Mouse (Mus musculus): ENCODE results near the gene Sptan1. TPM values are rescaled to one million over a fixed set of nuclear protein-coding genes. Genes with fewer than 3 reads are reported as not detected.

Gene Sptan1
- total RNA-seq (2012; rRNA removed): 113 TPM in 2 replicates
- 73.8 and 86.4 TPM in 2 replicates for total RNA-seq (2014; rRNA removed)
- polyA plus RNA-seq (2012; ENCODE audit: insufficient read length, low read depth): 88.0 and 91.6 TPM in 2 replicates

- H3K27me3 ChIP-seq (replicated peaks): no peaks in the 10 kb centered on the region
- peaks cover 0 to 38% of the 10 kb centered on the region in 2 experiments; a peak in 2 of 4 replicates for H3K4me1 ChIP-seq (ENCODE audit: control insufficient read depth in 1 of 2, insufficient read depth in 2 of 2)
- dilution Hi-C loops (cut with MboI; ENCODE audit: extremely low pct_ligation_motif_present, extremely low pct_unique_long_range_greater_than_20kb, low sequenced_read_pairs) (no loop called here), in situ Hi-C loops (cut with MboI; ENCODE audit: low pct_ligation_motif_present, low pct_unique_long_range_greater_than_20kb, low sequenced_read_pairs) (no loop called here)
- TF ChIP-seq MAX (IDR thresholded peaks at IDR 0.05; ENCODE audit: low read length): no peak
- peak; percentile 68 for TF ChIP-seq TCF12 (IDR thresholded peaks at IDR 0.05; ENCODE audit: low read depth, low read length)
- no peak for TF ChIP-seq CTCF (conservative IDR thresholded peaks at IDR 0.05 in 1 of 2, IDR thresholded peaks at IDR 0.05 in 1 of 2; ENCODE audit: low read depth in 2 of 2, low read length in 2 of 2)
- TF ChIP-seq MYC (IDR thresholded peaks at IDR 0.05; ENCODE audit: low read depth, low read length): no peak
- TF ChIP-seq CHD1 (IDR thresholded peaks at IDR 0.05; ENCODE audit: low read depth, low read length): no peak
- TF ChIP-seq POLR2AphosphoS2 (IDR thresholded peaks at IDR 0.05; ENCODE audit: low read depth, low read length): peak; percentile 93
- no peak; the same call in 1 of the 2 replicates for TF ChIP-seq MAFK (IDR thresholded peaks at IDR 0.05; ENCODE audit: insufficient replicate concordance, low read length)
- no peak for TF ChIP-seq USF2 (conservative IDR thresholded peaks at IDR 0.05; ENCODE audit: low read depth, low read length)
- TF ChIP-seq ZKSCAN1 (IDR thresholded peaks at IDR 0.05; ENCODE audit: borderline replicate concordance, low read depth, low read length): no peak
- TF ChIP-seq TBP (conservative IDR thresholded peaks at IDR 0.05; ENCODE audit: low read depth, low read length): peak; percentile 88
- TF ChIP-seq ZMIZ1 (IDR thresholded peaks at IDR 0.05; ENCODE audit: low read depth, low read length): peak; percentile 98
- TF ChIP-seq NRF1 (IDR thresholded peaks at IDR 0.05; ENCODE audit: low read depth, low read length): peak; percentile 59
- TF ChIP-seq CHD2 (IDR thresholded peaks at IDR 0.05; ENCODE audit: low read length): peak; percentile 84
- no peak for TF ChIP-seq JUND (conservative IDR thresholded peaks at IDR 0.05; ENCODE audit: low read depth, low read length)
- no peak for TF ChIP-seq ETS1 (conservative IDR thresholded peaks at IDR 0.05; ENCODE audit: low read depth, low read length)
- peak; percentile 59 for TF ChIP-seq ELF1 (IDR thresholded peaks at IDR 0.05; ENCODE audit: low read depth, low read length)
- TF ChIP-seq POLR2A (IDR thresholded peaks at IDR 0.05; ENCODE audit: low read depth, low read length): peak; percentile 97
- TF ChIP-seq ZNF384 (IDR thresholded peaks at IDR 0.05; ENCODE audit: low read depth, low read length): no peak
- TF ChIP-seq HCFC1 (IDR thresholded peaks at IDR 0.05; ENCODE audit: low read depth, low read length): peak; percentile 41
- peak; percentile 69 for TF ChIP-seq SIN3A (IDR thresholded peaks at IDR 0.05; ENCODE audit: low read length)
- TF ChIP-seq RCOR1 (conservative IDR thresholded peaks at IDR 0.05; ENCODE audit: low read depth, low read length): no peak
- TF ChIP-seq BHLHE40 (IDR thresholded peaks at IDR 0.05; ENCODE audit: low read depth, low read length): no peak; the same call in 1 of the 2 replicates
- no peak for TF ChIP-seq USF1 (IDR thresholded peaks at IDR 0.05; ENCODE audit: low read depth, low read length)
- TF ChIP-seq KAT2A (IDR thresholded peaks at IDR 0.05; ENCODE audit: insufficient replicate concordance, low read length): peak; percentile 60; the same call in 1 of the 2 replicates
- TF ChIP-seq UBTF (IDR thresholded peaks at IDR 0.05; ENCODE audit: low read depth, low read length): peak; percentile 84
- TF ChIP-seq SMC3 (IDR thresholded peaks at IDR 0.05; ENCODE audit: low read depth, low read length): no peak
- no peak for TF ChIP-seq GABPA (IDR thresholded peaks at IDR 0.05; ENCODE audit: insufficient replicate concordance, low read depth, low read length)
- TF ChIP-seq EP300 (IDR thresholded peaks at IDR 0.05; ENCODE audit: low read length): no peak; the same call in 1 of the 2 replicates
- 0 out of 2 replicates have a peak, but pooled peaks have one; percentile 43 for TF ChIP-seq MAZ (IDR thresholded peaks at IDR 0.05; ENCODE audit: low read depth, low read length)
- TF ChIP-seq ZC3H11A (IDR thresholded peaks at IDR 0.05; ENCODE audit: low read depth, low read length): no peak
- peak; percentile 46; the same call in 1 of the 2 replicates for TF ChIP-seq MXI1 (IDR thresholded peaks at IDR 0.05; ENCODE audit: low read depth, low read length)
- TF ChIP-seq E2F4 (IDR thresholded peaks at IDR 0.05; ENCODE audit: insufficient replicate concordance, low read depth, low read length): no peak
- TF ChIP-seq MEF2A (IDR thresholded peaks at IDR 0.05; ENCODE audit: borderline replicate concordance, low read depth, low read length): peak; percentile 30; the same call in 1 of the 2 replicates
- TF ChIP-seq PAX5 (IDR thresholded peaks at IDR 0.05; ENCODE audit: low read length): no peak
- no peak for TF ChIP-seq JUN (IDR thresholded peaks at IDR 0.05; ENCODE audit: insufficient read depth, low read depth, low read length)
- TF ChIP-seq IRF4 (IDR thresholded peaks at IDR 0.05; ENCODE audit: low read depth, low read length): no peak
- peak; percentile 98 for TF ChIP-seq NELFE (IDR thresholded peaks at IDR 0.05; ENCODE audit: low read depth, low read length)
- no peak for TF ChIP-seq RAD21 (IDR thresholded peaks at IDR 0.05; ENCODE audit: low read depth, low read length)
- H3K27ac ChIP-seq (ENCODE audit: insufficient read depth, low read depth): 0 out of 2 replicates have a peak within 1 kb of the TSS, but pooled peaks have one; percentile 12
- H3K79me2 ChIP-seq (replicated peaks; ENCODE audit: control insufficient read depth, extremely low read depth, insufficient read depth, poor library complexity, severe bottlenecking): peaks cover 18% of the 10 kb centered on the region
- DNase-seq (ENCODE audit: extremely low read depth): peak; percentile 93
- H3K9ac ChIP-seq (ENCODE audit: insufficient read depth, low read depth): peak within 1 kb of the TSS; percentile 90
- H3K4me3 ChIP-seq (replicated peaks in 1 of 3; ENCODE audit: low read depth in 2 of 3, low read length in 2 of 3, poor library complexity in 1 of 3): peak within 1 kb of the TSS; percentile 71 to 96 (median 80)
- H3K4me2 ChIP-seq (ENCODE audit: insufficient read depth, low read depth, poor library complexity, severe bottlenecking): peak within 1 kb of the TSS; percentile 95
- no peaks in the 10 kb centered on the region for H3K9me3 ChIP-seq (replicated peaks; ENCODE audit: low read length)
- peaks cover 12 to 33% of the 10 kb centered on the region in 2 experiments for H3K36me3 ChIP-seq (replicated peaks in 1 of 2; ENCODE audit: control insufficient read depth in 1 of 2, insufficient read depth in 1 of 2, low read length in 1 of 2)
These were observed at the start of gene Sptan1 for GRCm38 (mm10) chr2:29965250-29965843. TSS of gene Sptan1 (plus strand) at chr2:29965560.
